Mouse (Mus musculus) intestine, postnatal 0 days (tissue): ENCODE results near the gene Mettl21c. TPM values are rescaled to one million over a fixed set of nuclear protein-coding genes. Genes with fewer than 3 reads are reported as not detected.

Source experiments
- ATAC-seq: fragments of 200-750 bp; cut with Nextera tagmentation; 2 replicates; pipeline ENCODE4 v1.8.0; 2017; ENCODE audit warnings: mild to moderate bottlenecking, moderate TSS enrichment, moderate library complexity
- H3K27ac ChIP-seq: fragments of 300-500 bp; sonication (generic); 2 replicates; pipeline ENCODE4 v1.5.1; 2014; ENCODE audit warnings: mild to moderate bottlenecking, low read depth, low read length, moderate library complexity
- H3K27me3 ChIP-seq: fragments of 300-500 bp; sonication (generic); replicated peaks from 2 replicates; pipeline ENCODE4 v1.6.1; 2014; ENCODE audit warnings: low read length, mixed read lengths; ENCODE audit not compliant: control insufficient read depth, insufficient read depth
- H3K36me3 ChIP-seq: fragments of 300-500 bp; sonication (generic); 2 replicates; pipeline ENCODE4 v1.6.1; 2014; ENCODE audit warnings: mild to moderate bottlenecking, moderate library complexity; ENCODE audit not compliant: control insufficient read depth, insufficient read depth
- H3K4me1 ChIP-seq: fragments of 300-500 bp; sonication (generic); replicated peaks from 2 replicates; pipeline ENCODE4 v1.6.1; 2014; ENCODE audit warnings: antibody characterized with exemption, low read length, mixed read lengths; ENCODE audit not compliant: control insufficient read depth, insufficient read depth
- H3K4me2 ChIP-seq: fragments of 300-500 bp; sonication (generic); replicated peaks from 2 replicates; pipeline ENCODE4 v1.6.1; 2014; ENCODE audit warnings: low read depth, mild to moderate bottlenecking, moderate library complexity
- H3K4me3 ChIP-seq: fragments of 300-500 bp; sonication (generic); 2 replicates; pipeline ENCODE4 v1.5.1; 2014; ENCODE audit warnings: low read depth, low read length
- H3K9ac ChIP-seq: fragments of 300-500 bp; sonication (generic); 2 replicates; pipeline ENCODE4 v1.6.1; 2014; ENCODE audit warnings: mild to moderate bottlenecking, low read depth, low read length
- H3K9me3 ChIP-seq: fragments of 300-500 bp; sonication (generic); 2 replicates; pipeline ENCODE4 v1.6.1; 2016; ENCODE audit warnings: mixed run types; ENCODE audit not compliant: control insufficient read depth
- CTCF ChIP-seq: sonication (generic); IDR thresholded peaks from 2 replicates; pipeline ENCODE4 v1.5.1; 2016; ENCODE audit warnings: low read depth, mild to moderate bottlenecking, control low read depth, antibody characterized with exemption, moderate library complexity
- WGBS: fragments of 180-500 bp; shearing (Covaris S2); extraction: QIAGEN DNeasy Blood & Tissue Kit; methylation state at CpG from one replicate; pipeline ENCODE4 v1.1.7; 2014; 5-methylcytosine and 5-hydroxymethylcytosine counted together
- polyA plus RNA-seq: library from polyadenylated mRNA; unstranded; fragments of >200 nt; fragmentation: Nextera tagmentation; extraction: Ambion mirVana; gene quantifications from 2 replicates; pipeline ENCODE4 v1.2.1, GENCODE M21; 2015

Gene Mettl21c
- polyA plus RNA-seq, 1 experiment from 2014 or later: 0.16 TPM

GRCm38 (mm10) chr1:44015556-44015955 lies 4.3 kb downstream of the Mettl21c start:
- H3K27ac ChIP-seq: no peak overlapping the region
- no peaks in the 10 kb centered on the region for H3K27me3 ChIP-seq
- no peak for ATAC-seq
- no peak overlapping the region for H3K4me2 ChIP-seq
- no peaks in the 10 kb centered on the region for H3K36me3 ChIP-seq
- H3K9ac ChIP-seq: no peak overlapping the region
- no peak for TF ChIP-seq CTCF
- H3K4me1 ChIP-seq: no peaks in the 10 kb centered on the region
- H3K9me3 ChIP-seq: no peaks in the 10 kb centered on the region
- no peak overlapping the region for H3K4me3 ChIP-seq
- 85% methylated on average over 2 of the region's 2 CpGs for WGBS

- 95% methylated on average over 2 of the region's 2 CpGs for whole genome bisulfite sequencing
- Histone ChIP-seq H3K9ac (no peak overlapping the region), H3K9me3 (no peaks in the 10 kb centered on the region), H3K4me3 (no peak overlapping the region), H3K36me3 (peaks cover 46% of the 10 kb centered on the region), H3K27ac (no peak overlapping the region), H3K4me1 (no peaks in the 10 kb centered on the region), H3K27me3 (no peaks in the 10 kb centered on the region), H3K4me2 (no peak overlapping the region)
- TF ChIP-seq CTCF: no peak
- no peak for ATAC-seq
These were observed 15.3 kb downstream of the Mettl21c start for GRCm38 (mm10) chr1:44004513-44004912.

GRCm38 (mm10) chr1:43996914-43997589 lies 22.8 kb downstream of the Mettl21c start:
- no peak overlapping the region for H3K4me2 ChIP-seq
- H3K36me3 ChIP-seq: peaks cover 45% of the 10 kb centered on the region
- no peaks in the 10 kb centered on the region for H3K9me3 ChIP-seq
- H3K27ac ChIP-seq: no peak overlapping the region
- H3K4me1 ChIP-seq: no peaks in the 10 kb centered on the region
- no peak overlapping the region for H3K4me3 ChIP-seq
- TF ChIP-seq CTCF: no peak
- no peaks in the 10 kb centered on the region for H3K27me3 ChIP-seq
- ATAC-seq: no peak
- H3K9ac ChIP-seq: no peak overlapping the region
- WGBS: 92% methylated on average over 4 of the region's 4 CpGs

GRCm38 (mm10) chr1:43971089-43971488 lies 48.7 kb downstream of the Mettl21c start:
- H3K4me1 ChIP-seq: no peaks in the 10 kb centered on the region
- 0 out of 2 replicates have a peak, but pooled peaks have one; percentile 51 for ATAC-seq
- no peak overlapping the region for H3K27ac ChIP-seq
- WGBS: 42% methylated on average over 3 of the region's 3 CpGs
- no peak overlapping the region for H3K9ac ChIP-seq
- no peak overlapping the region for H3K4me3 ChIP-seq
- no peaks in the 10 kb centered on the region for H3K9me3 ChIP-seq
- no peak overlapping the region for H3K4me2 ChIP-seq
- H3K27me3 ChIP-seq: no peaks in the 10 kb centered on the region
- H3K36me3 ChIP-seq: peaks cover 40% of the 10 kb centered on the region
- no peak for TF ChIP-seq CTCF

GRCm38 (mm10) chr1:43969361-43969760 lies 50.5 kb downstream of the Mettl21c start:
- H3K4me3 ChIP-seq: no peak overlapping the region
- no peak overlapping the region for H3K4me2 ChIP-seq
- no peak for ATAC-seq
- 62% methylated on average over 3 of the region's 3 CpGs for WGBS
- H3K36me3 ChIP-seq: peaks cover 38% of the 10 kb centered on the region
- no peak overlapping the region for H3K27ac ChIP-seq
- no peaks in the 10 kb centered on the region for H3K9me3 ChIP-seq
- H3K4me1 ChIP-seq: no peaks in the 10 kb centered on the region
- TF ChIP-seq CTCF: no peak
- H3K9ac ChIP-seq: no peak overlapping the region
- no peaks in the 10 kb centered on the region for H3K27me3 ChIP-seq

GRCm38 (mm10) chr1:43966756-43967155 lies 53.1 kb downstream of the Mettl21c start:
- H3K27me3 ChIP-seq: no peaks in the 10 kb centered on the region
- H3K27ac ChIP-seq: no peak overlapping the region
- 90% methylated on average over 4 of the region's 4 CpGs for WGBS
- no peaks in the 10 kb centered on the region for H3K9me3 ChIP-seq
- no peak overlapping the region for H3K4me3 ChIP-seq
- no peak overlapping the region for H3K4me2 ChIP-seq
- peak; percentile 52 for TF ChIP-seq CTCF
- no peak for ATAC-seq
- peaks cover 35% of the 10 kb centered on the region for H3K36me3 ChIP-seq
- H3K9ac ChIP-seq: no peak overlapping the region
- H3K4me1 ChIP-seq: no peaks in the 10 kb centered on the region

GRCm38 (mm10) chr1:43964381-43964780 lies 55.5 kb downstream of the Mettl21c start:
- ATAC-seq: no peak
- Histone ChIP-seq H3K9me3 (no peaks in the 10 kb centered on the region), H3K4me2 (no peak overlapping the region), H3K27me3 (no peaks in the 10 kb centered on the region), H3K4me1 (no peaks in the 10 kb centered on the region), H3K9ac (no peak overlapping the region), H3K36me3 (peaks cover 36% of the 10 kb centered on the region), H3K4me3 (no peak overlapping the region), H3K27ac (no peak overlapping the region)
- WGBS: 80% methylated on average over 4 of the region's 4 CpGs
- TF ChIP-seq CTCF: no peak

Other genes with a start within 250 kb of the Mettl21c start
- gene Uxs1, start 192.2 kb downstream of the Mettl21c start, polyA plus RNA-seq: 20.5 and 21.6 TPM in 2 replicates
- 18.8 and 20.5 TPM in 2 replicates for gene Tpp2, start 86.4 kb downstream of the Mettl21c start, polyA plus RNA-seq
- 0.03 TPM in 1 of 2 replicates, not detected in the other for gene Gm8251, start 41.9 kb upstream of the Mettl21c start, polyA plus RNA-seq
- gene Tex30, start 82.4 kb upstream of the Mettl21c start, polyA plus RNA-seq: 37.0 and 39.0 TPM in 2 replicates
- gene Kdelc1, start 98.8 kb upstream of the Mettl21c start, polyA plus RNA-seq: 13.2 and 14.7 TPM in 2 replicates
- 7.4 and 7.6 TPM in 2 replicates for gene Bivm, start 98.9 kb upstream of the Mettl21c start, polyA plus RNA-seq
- gene Ercc5, start 127.7 kb upstream of the Mettl21c start, polyA plus RNA-seq: 7.6 and 8.7 TPM in 2 replicates
- gene Mettl21e, start 198.9 kb upstream of the Mettl21c start, polyA plus RNA-seq: not detected in 2 replicates